Mouse (Mus musculus): Measurements from ENCODE around the gene Sox1.

The Sox1 gene

GRCm38 (mm10) chr8:12425906-12426305 is 30.8 kb downstream of the Sox1 start:
- DNase-seq (ENCODE audit: low spot score in 2 of 2): no peak

- DNase-seq (ENCODE audit: low spot score in 2 of 2): no peak
Measured at GRCm38 (mm10) chr8:12427346-12427745, 32.3 kb downstream of the Sox1 start.

- no peak for DNase-seq (ENCODE audit: low spot score in 2 of 2)
Measured at GRCm38 (mm10) chr8:12427886-12428799, 33.0 kb downstream of the Sox1 start.

- no peak for DNase-seq (ENCODE audit: low spot score in 2 of 2)
Measured at GRCm38 (mm10) chr8:12428931-12429330, 33.8 kb downstream of the Sox1 start.

GRCm38 (mm10) chr8:12429601-12430172 is 34.6 kb downstream of the Sox1 start:
- DNase-seq (ENCODE audit: low spot score in 2 of 2): no peak

- no peak for DNase-seq (ENCODE audit: low spot score in 2 of 2)
Measured at GRCm38 (mm10) chr8:12430173-12430899, 35.2 kb downstream of the Sox1 start.

- no peak for DNase-seq (ENCODE audit: low spot score in 2 of 2)
Measured at GRCm38 (mm10) chr8:12430900-12431737, 36.0 kb downstream of the Sox1 start.

- no peak for DNase-seq (ENCODE audit: low spot score in 2 of 2)
Measured at GRCm38 (mm10) chr8:12431738-12432055, 36.6 kb downstream of the Sox1 start.

- DNase-seq (ENCODE audit: low spot score in 2 of 2): no peak
Measured at GRCm38 (mm10) chr8:12432546-12432945, 37.5 kb downstream of the Sox1 start.

GRCm38 (mm10) chr8:12434771-12435170 is 39.7 kb downstream of the Sox1 start:
- DNase-seq (ENCODE audit: low spot score in 2 of 2): no peak

GRCm38 (mm10) chr8:12438021-12438420 is 42.9 kb downstream of the Sox1 start:
- DNase-seq (ENCODE audit: low spot score in 2 of 2): no peak

GRCm38 (mm10) chr8:12439044-12439443 is 43.9 kb downstream of the Sox1 start:
- DNase-seq (ENCODE audit: low spot score in 2 of 2): no peak

GRCm38 (mm10) chr8:12439846-12440245 is 44.8 kb downstream of the Sox1 start:
- DNase-seq (ENCODE audit: low spot score in 2 of 2): no peak

- no peak for DNase-seq (ENCODE audit: low spot score in 2 of 2)
Measured at GRCm38 (mm10) chr8:12440997-12441396, 45.9 kb downstream of the Sox1 start.

GRCm38 (mm10) chr8:12445258-12445657 is 50.2 kb downstream of the Sox1 start:
- no peak for DNase-seq (ENCODE audit: low spot score in 2 of 2)

- no peak for DNase-seq (ENCODE audit: low spot score in 2 of 2)
Measured at GRCm38 (mm10) chr8:12445926-12446680, 51.0 kb downstream of the Sox1 start.
